Mouse (Mus musculus): Measurements from ENCODE around the gene Lrp2.
A peak's percentile ranks its signal among the peaks of the same experiment; 100 is the strongest.

Gene Lrp2

DNA sequence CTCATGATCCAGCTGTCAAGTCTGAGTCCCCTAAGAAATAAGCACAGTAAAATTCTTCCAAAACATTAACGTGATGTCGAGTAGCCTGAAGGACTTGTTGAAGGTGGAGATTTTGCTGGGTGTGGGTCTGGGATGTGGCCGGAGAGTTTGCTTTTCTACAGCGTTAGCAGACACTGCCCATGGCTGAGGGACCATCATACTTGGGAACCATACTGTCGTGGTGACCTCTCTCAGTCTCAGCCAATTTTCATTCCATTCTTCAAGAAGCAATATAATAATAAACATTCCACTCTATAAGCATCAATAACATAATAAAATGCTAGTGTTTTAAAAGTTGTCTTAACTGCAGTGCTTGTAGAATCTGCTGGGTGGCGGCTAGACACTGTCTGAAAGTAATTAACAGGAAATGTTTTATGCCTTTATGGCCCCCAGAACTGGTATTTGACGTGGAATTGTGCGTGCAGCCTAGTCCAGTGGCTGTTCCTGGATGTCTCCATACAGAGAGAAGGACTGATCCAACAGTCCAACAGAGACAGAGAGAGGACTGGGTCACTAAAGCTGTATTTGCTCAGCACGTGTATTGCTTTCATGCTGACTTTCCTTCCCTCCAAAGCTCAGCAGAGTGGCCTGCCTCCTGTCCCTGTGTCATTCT lies 190.1 kb downstream of the Lrp2 start:
- no peak for DNase-seq

DNA sequence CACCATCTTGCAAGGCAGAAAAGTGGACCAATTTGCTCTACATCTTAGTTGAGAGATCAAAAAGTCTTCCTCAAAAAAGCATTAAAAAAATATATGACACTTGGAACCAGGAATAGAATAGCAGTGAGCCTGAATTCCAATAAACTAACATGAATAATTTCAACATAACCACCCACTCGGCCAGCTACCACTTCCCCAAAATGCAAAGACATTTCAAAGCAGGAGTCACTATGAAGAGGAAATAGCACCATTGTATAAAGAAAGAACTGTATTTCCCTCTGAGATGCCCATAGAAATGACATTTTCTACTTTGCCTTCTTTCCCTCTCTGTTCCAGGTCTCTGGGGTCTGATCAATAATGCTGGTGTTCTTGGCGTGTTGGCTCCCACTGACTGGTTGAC lies 191.9 kb downstream of the Lrp2 start:
- DNase-seq: no peak

DNA sequence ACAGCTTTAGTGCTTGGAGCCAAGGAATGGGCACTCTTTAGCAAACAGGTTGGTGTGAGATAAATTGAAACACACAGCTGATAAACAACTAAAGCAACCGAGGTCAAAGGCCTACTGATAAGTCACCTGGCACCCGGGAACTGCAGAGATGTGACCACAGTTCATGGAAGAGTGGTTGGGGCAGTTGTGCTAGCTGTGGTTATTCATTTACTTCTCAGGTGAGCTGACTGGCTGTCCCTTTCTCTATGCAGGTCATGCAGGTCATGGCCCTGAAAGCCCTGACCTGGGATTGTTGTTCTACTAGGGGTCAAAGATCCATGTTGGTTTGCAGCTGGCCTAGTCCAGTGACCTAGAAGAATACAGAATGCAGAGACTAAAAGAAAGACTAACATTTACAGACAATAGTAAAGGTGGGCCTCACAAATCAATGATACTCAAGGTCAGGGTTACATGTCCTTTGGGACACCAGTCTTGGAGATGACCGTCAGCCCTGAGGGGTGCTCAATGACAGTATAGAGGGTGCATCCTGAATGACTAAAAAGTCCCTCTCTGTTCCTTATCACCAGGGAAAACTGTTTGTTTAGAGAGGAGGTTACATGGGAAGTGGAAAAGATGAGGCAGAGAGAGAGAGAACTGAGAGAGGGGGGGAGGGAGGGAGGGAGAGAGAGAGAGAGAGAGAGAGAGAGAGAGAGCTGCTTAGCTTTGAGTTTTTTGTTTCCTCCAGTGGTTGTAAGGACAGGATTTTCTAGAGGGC lies 199.6 kb downstream of the Lrp2 start:
- no peak for DNase-seq

DNA sequence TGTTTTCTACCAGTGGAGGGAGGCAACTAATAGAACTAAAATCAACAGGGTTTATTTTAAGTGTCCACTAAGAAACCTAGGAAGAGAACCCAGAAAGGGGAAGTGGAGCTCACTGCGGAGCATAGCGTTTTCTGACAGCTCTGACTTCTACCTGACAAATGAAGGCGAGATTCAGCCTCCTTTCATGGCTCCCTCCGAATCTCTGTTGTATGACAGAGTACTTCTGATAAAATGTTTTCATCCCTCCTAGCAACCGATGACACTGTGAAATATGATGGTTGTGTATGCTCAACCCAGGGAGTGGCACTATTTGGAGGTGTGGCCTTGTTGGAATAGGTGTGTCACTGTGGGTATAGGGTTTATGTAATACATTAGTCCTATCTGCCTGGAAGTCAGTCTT lies 203.0 kb downstream of the Lrp2 start:
- DNase-seq: no peak

DNA sequence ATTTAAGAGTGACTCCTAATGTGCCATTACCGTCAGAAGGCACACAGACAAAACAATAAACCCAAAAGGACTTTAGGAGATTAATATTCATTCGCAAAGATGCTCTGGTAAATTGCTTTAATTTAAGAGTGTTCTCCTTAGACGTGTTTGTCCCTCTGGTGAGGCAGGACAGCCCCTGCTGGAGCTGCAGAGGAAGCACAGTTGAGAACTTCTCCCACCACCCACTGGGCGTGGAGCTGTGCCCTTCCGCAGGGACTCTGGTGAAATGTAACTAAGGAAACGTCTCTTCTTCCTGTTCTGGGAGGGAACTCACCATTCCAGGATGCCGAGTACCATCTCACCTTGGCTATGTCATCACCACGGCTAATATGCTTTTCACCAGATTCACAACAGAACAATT lies 204.1 kb downstream of the Lrp2 start:
- DNase-seq: peak in 1 of 2 experiments; percentile 13

DNA sequence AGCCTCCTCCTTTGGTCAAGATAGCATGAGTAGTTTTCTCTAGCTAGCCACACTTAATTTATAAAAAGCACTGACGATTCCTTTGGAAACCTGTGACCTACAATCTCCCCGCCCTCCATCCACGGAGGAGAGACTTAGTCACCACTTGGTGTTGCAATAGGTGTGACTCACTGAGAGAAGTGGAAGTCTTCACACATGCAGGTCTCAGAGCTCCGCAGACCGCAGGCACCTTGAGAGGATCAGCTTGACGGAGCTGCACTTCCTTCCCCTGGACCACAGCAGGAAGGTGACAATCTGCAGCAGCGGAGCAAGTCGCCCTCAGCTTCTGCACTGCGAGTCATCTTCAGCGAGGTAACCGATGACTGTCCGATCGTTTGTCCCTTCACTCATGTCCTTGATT lies 205.6 kb downstream of the Lrp2 start, which contains the start of gene Dhrs9:
Gene Dhrs9 (plus strand): TSS at position 165 of the 400 bp plus-strand sequence.
- DNase-seq: no peak

DNA sequence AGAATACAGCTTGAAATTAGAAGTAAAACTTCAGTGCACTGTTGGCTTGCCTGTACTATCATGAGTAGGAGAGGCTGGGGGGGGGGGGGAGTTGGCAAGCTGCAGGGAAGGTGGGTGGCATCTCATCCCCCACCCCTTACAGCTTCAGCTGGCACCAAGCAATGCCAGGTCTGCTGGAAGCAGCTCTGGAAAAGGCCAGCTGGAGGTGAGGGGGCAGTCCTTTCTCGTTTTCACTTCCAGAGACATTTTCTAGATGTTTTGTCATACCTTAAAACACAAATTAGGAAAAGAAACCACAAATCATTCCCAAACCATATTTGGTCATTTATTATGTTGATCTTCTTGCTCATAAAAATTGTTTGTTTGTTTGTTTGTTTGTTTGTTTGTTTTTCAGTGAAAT lies 206.1 kb downstream of the Lrp2 start:
- no peak for DNase-seq

DNA sequence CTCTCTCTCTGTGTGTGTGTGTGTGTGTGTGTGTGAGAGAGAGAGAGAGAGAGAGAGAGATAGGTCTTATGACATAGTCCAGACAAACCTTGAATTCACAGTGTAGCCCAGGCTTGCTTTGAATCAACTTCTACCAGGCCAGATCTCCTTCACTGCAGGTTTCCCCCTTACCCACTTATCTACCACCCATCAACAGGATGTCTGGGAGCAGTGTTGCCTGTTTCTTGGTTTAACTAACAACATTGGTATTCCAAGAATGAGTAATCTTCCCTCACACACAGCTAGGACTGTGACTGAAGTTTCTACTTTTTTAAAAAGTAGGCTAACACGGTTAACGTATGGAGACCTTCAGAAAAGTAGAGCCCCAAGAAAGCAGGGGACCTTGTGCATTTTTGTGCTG lies 209.1 kb downstream of the Lrp2 start:
- DNase-seq: no peak
